Mouse (Mus musculus): ENCODE data around the gene Dthd1. TPM values are rescaled to one million over a fixed set of nuclear protein-coding genes. Genes with fewer than 3 reads are reported as not detected.

Gene Dthd1
- total RNA-seq, 2 experiments from 2014 or later, result not detected

DNA sequence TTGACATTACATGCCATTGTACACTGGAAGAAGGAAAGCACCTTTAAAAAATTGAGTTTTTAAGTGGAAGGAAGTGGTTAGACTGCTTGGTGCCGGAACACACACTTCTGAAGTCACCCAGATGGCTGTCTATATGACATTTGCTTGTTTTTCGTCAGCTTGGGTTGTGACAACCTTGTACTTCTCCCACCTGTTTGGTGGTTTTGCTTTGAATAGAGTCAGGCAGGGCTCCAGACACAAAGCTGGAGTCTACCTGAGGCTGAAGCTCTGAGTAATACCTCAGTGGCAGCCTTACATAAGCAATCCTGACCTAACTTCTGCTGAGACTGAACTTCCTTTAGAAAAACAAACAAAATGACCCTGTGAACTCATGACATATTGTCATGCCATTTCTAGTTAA is 44.7 kb downstream of the Dthd1 start:
- no peak for DNase-seq (ENCODE audit: low spot score in 2 of 2)

DNA sequence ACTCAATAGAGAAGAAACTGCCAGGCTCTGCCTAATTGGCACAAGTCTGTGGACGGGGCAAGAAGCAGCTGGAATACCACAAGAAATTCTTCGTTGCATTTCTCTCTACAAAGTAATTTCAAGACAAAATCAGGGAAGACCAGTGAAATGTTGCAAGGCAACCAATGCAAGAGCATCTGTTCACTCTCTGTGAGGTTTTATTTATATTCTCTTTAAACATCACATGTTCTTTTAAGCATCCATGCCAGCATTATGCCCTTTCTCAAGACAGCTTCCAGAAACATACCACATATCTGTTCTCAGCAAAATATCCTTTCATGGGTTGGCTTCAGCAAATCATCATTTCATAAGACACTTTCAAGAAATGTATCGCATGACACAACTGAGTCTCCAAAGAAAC is 50.7 kb downstream of the Dthd1 start:
- DNase-seq (ENCODE audit: low spot score in 2 of 2), result no peak

DNA sequence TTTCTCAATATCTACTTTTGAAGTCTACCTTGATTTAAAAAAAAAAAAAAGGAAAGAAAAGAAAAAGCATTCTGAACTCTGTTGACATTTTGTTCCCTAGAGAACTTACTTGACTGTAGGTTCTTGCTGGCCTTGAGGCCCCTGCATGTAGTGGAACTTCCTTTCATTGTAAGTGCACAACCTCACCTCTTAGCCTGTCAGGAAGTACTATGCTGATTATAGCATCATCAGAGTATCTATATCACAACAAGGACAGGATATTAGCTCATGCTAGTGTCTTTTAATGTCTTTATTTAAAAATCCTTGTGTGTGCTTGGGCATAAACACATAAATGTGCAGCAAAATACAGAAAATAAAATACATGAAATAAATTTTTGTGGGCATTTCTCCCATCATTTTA is 53.4 kb downstream of the Dthd1 start:
- no peak for DNase-seq (ENCODE audit: low spot score in 2 of 2)

DNA sequence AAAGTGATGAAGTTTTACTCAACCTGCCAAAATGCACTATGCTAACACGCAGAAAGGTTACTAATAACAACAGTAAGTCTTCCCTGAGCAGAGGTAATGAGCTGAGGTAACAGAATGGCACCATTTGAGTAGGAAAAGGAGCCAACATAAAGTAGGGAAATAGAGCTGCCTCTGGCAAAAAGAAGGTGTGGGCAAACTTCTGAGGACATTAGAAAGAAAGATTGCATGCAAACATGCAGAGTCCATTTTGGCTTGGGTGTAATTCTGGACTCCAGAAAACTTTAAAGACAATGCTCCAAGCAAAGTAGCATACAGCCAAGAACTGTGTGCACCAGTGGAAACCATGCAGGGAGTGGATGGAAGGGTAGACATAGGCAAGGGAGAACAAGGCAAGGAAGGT is 65.9 kb downstream of the Dthd1 start:
- DNase-seq (ENCODE audit: low spot score in 2 of 2), result no peak

DNA sequence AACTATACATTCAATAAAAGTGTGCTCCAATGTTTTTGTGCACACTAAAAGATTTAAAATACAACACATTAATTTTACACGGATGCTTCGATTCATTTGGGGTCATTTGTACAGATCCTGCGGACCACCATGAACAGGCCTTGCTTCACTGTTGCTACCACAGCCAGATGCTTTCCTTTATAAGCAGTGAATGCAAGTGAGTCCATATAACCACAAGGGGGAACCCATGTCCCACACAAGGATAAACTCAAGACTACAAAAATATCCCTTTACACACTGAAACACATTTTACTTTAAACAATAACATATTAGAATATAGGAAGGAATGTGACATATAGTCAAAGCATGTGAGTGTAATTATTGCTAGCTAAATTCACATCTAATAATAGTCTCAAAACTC is 81.7 kb downstream of the Dthd1 start:
- no peak for DNase-seq (ENCODE audit: low spot score in 2 of 2)

DNA sequence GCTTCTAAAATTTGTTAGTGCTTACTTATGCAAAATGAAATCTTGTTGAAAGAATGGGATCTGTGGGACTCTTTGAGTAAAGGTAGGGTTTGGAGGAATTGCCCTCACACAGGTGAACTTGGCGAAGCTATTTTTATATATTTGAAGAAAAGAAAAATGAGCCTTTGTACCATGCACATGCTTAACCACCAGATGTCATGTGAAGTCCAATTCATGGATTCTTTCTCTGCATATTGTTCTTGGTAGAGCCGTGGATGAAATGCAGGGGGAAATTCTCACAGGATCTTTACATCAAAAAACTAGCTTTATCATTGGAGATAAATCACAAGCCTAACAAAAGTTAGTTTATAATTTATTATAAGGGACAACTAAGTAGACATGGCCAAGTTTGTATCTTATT is 93.3 kb downstream of the Dthd1 start:
- DNase-seq (ENCODE audit: low spot score in 2 of 2), result no peak

DNA sequence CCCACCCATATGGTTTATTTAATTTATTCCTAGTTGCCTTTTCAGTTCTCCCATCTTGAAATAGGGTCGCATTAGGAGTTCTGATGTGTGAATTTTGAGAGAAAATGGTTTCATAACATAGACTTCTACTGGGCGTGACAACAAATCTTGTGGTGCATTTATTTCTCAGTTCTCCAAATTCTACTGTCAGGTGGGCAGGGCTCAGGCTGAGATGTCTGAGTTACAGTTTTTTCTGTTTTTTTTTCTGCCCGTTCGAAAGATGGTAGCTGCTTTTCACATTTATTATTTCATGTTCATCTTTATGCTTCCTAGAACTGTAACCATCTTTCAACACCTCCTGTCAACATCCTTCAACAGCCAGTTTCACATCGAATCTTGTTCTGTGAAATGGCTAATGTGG is 95.5 kb downstream of the Dthd1 start:
- DNase-seq (ENCODE audit: low spot score in 2 of 2), result no peak

DNA sequence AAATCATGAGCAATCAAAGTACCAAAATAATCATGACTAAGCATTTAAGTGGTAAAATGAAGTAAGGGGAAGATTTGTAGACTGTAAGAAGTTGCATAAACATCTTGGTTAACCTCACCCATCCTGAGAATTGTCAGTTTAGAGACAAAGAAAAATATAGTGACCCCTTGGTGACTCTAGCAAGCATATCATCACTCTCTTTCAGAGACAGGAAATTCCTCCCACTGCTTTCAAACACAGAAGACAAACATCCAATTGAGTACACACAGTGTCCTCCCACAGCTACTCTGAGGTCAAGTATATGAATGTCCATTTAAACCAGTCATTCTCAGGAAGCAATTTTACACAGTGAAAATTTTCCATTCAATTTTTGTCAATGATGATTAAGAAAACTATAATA is 111.0 kb downstream of the Dthd1 start:
- no peak for DNase-seq (ENCODE audit: low spot score in 2 of 2)

Other genes with a start within 250 kb of the Dthd1 start
- 1 to 10 TPM; 5.6 to 6.9 TPM for gene Arap2, start 47.7 kb upstream of the Dthd1 start, total RNA-seq (2021)